Mouse (Mus musculus) heart, postnatal 0 days (tissue): ENCODE data around the gene 3110082I17Rik.

Experiments used
- CTCF ChIP-seq: IDR thresholded peaks from 2 replicates; pipeline ENCODE4 v1.5.1; 2016; ENCODE audit warnings: antibody characterized with exemption, control low read depth, low read depth
- EP300 ChIP-seq: IDR thresholded peaks from 2 replicates; pipeline ENCODE4 v1.6.1; 2016; ENCODE audit warnings: antibody characterized with exemption, low read depth

DNA sequence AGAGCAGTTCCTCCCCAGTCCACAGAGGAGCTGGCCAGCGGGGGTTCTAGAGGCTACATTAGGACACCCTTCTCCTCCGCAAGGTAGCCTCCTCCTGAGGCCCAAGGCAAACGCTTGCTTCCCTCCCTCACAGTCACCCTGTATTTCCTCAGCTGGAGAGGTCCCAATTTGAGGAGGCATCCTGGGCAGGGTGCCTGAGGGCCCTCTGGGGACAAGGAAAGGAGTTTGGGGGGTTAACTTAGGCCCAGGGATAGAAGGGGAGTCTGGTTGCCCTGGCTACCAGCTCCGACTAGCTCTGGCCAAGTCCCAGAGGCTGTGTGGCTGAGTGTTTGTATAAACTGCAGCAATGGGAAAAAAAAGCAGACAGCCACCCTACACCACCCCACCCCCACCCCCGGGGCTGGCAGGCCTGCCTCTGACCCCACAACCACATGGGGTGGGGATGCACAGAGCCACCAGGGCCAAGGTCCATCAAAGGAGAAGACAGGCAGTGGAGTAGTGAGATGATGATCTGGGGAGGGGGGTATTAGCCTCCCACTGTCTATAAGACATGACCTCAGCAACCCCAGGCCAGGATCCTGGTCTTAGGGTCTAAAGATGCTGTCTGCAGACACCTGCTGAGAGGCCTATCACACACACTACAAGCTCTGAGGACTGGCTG lies 95.3 kb downstream of the 3110082I17Rik start:
- TF ChIP-seq CTCF: no peak
- TF ChIP-seq EP300: no peak
